Mouse (Mus musculus) bone marrow macrophage, adult 2 months (primary cell): Measurements from ENCODE around the gene Recql5. TPM values are rescaled to one million over a fixed set of nuclear protein-coding genes. Genes with fewer than 3 reads are reported as not detected.
A peak's percentile ranks its signal among the peaks of the same experiment; 100 is the strongest.

Experiments used
- H3K27ac ChIP-seq: 2 replicates; pipeline ENCODE4 v1.5.1; 2012; ENCODE audit warnings: low read depth, low read length; ENCODE audit not compliant: insufficient read depth
- H3K4me1 ChIP-seq: 2 replicates; pipeline ENCODE4 v1.6.1; 2012; ENCODE audit warnings: low read length; ENCODE audit not compliant: control insufficient read depth, insufficient read depth
- H3K4me3 ChIP-seq: 2 replicates; pipeline ENCODE4 v1.5.1; 2012; ENCODE audit warnings: mild to moderate bottlenecking, low read length, moderate library complexity; ENCODE audit not compliant: insufficient read depth
- CTCF ChIP-seq: IDR thresholded peaks from 2 replicates; pipeline ENCODE4 v1.5.1; 2012; ENCODE audit warnings: low read depth, mild to moderate bottlenecking, low read length, moderate library complexity
- POLR2A ChIP-seq: IDR thresholded peaks from 2 replicates; pipeline ENCODE4 v1.6.1; 2012; ENCODE audit warnings: mild to moderate bottlenecking, low read depth, low read length, borderline replicate concordance
- polyA plus RNA-seq: library from polyadenylated mRNA; stranded (reverse); fragments of >200 nt; gene quantifications from 2 replicates; pipeline ENCODE4 v1.2.4, GENCODE M21; 2012; ENCODE audit not compliant: missing spikeins, insufficient read depth, insufficient read length

The Recql5 gene
- polyA plus RNA-seq, 1 experiment = 19.9 TPM

DNA sequence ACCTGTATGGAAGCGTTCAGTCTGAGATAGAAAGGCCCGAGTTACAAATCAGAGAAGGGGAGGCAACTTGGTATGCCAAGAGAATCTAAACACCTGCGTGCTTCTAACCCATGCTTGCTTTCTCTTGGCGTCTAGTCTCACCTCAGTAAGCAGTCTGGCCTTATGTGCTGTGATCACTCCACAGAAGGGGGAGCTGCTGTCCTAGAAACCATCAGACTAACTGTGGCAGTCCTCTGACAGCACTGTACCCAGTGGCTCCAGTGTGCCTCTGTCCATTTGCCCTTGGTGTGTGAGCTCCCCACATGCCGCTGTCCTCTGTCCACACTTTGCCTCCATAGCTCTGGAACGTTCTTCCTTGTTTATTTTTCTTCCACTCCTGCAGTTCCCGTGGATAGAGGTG is 8.7 kb upstream of the Recql5 start:
- no peaks in the 10 kb centered on the region for H3K4me1 ChIP-seq
- H3K27ac ChIP-seq = no peak overlapping the region
- no peak overlapping the region for H3K4me3 ChIP-seq
- TF ChIP-seq CTCF (no peak), POLR2A (no peak)

- H3K4me1 ChIP-seq = peaks cover 3% of the 10 kb centered on the region
- TF ChIP-seq CTCF (no peak), POLR2A (no peak)
- no peak overlapping the region for H3K4me3 ChIP-seq
- H3K27ac ChIP-seq = no peak overlapping the region
These were observed 6.5 kb upstream of the Recql5 start for GRCm38 (mm10) chr11:115939690-115940329.

DNA sequence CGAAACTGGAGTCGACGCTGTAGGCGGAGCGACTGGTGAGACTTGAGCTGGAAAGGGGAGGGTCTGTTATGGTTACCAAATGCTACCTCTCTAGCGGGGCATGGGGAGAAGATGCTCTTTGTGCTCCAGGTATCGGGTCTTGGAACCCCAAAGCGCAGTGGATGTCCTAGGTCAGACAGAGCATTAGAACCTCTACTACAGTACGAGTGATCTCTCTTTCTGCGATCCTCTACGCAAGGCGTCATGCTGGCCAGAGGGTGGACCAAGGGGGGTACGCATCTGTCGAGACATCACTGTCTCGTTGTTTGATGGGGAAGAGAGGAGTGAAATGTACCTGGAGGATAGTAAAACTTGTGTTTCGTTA is 452 bp upstream of the Recql5 start:
- peaks cover 19% of the 10 kb centered on the region for H3K4me1 ChIP-seq
- TF ChIP-seq POLR2A (no peak), CTCF (no peak)
- H3K4me3 ChIP-seq = peak overlapping the region; percentile 85
- H3K27ac ChIP-seq = no peak overlapping the region

DNA sequence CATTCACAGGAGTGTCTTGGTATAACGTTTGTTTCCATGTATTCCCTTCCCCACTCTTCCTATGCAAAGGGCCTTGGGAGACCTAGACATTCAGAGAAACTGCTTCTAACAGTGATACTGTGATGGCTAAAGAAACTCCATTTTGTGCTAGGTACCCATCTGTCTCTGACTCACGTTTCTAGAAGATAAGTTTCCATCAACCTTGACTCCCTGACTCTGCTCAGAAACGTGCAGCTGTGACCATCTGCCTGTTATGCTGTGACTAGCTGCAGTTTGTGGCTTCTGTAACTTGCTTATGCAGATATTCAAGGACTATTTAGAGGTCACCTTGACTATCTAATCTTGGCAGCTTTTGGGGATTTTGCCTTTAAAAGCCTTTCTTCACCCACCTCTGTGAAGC is 2.0 kb downstream of the Recql5 start:
- Histone ChIP-seq H3K4me3 (no peak overlapping the region), H3K4me1 (peaks cover 22% of the 10 kb centered on the region), H3K27ac (no peak overlapping the region)
- no peak for TF ChIP-seq POLR2A
- no peak for TF ChIP-seq CTCF

DNA sequence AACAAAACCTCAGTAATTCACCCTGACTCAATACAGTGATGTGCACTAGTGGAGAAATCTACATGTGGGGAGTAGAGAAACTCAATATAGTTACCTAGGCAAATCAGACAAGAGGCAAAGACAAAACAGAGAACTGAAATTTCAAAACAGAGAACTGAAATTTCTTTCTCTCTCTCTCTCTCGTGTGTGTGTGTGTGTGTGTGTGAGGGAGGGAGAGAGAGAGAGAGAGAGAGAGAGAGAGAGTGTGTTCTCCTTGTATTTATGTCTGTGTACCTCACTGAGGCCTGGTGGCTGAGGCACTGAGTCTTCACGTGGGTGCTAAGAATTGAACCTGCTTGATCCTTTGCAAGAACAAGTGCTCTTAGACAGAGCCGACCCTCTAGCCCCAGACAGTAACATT is 3.5 kb downstream of the Recql5 start:
- TF ChIP-seq CTCF = no peak
- no peak for TF ChIP-seq POLR2A
- peaks cover 19% of the 10 kb centered on the region for H3K4me1 ChIP-seq
- H3K4me3 ChIP-seq = no peak overlapping the region
- peak overlapping the region; percentile 61 for H3K27ac ChIP-seq

DNA sequence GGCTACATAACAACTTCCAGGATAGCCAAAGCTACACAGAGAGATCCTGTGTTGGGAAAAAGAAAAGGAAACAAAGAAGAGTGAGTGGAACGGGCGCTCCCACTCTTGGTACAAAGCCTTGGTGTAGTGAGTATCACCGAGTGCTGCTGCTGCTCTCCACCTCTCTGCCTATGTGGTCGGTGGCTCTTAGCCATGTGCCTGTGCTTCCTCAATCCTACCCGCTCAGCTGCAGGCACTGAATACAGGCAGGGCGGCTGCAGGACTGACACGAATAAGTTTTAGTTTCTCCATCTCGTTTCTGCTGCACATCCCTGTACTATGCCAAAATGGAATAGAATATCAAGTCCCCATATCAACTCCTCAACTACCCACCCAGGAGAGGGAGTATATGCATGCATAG is 4.2 kb downstream of the Recql5 start:
- Histone ChIP-seq H3K4me3 (no peak overlapping the region), H3K4me1 (peaks cover 15% of the 10 kb centered on the region), H3K27ac (peak overlapping the region; percentile 56)
- TF ChIP-seq POLR2A (no peak), CTCF (no peak)

GRCm38 (mm10) chr11:115921986-115922385 is 11.3 kb downstream of the Recql5 start:
- Histone ChIP-seq H3K4me3 (no peak overlapping the region), H3K4me1 (no peaks in the 10 kb centered on the region), H3K27ac (no peak overlapping the region)
- no peak for TF ChIP-seq POLR2A
- TF ChIP-seq CTCF = no peak

GRCm38 (mm10) chr11:115920110-115920818 is 13.0 kb downstream of the Recql5 start:
- no peak overlapping the region for H3K4me3 ChIP-seq
- H3K27ac ChIP-seq = no peak overlapping the region
- H3K4me1 ChIP-seq = no peaks in the 10 kb centered on the region
- 0 out of 2 replicates have a peak, but pooled peaks have one; percentile 18 for TF ChIP-seq CTCF
- no peak for TF ChIP-seq POLR2A

DNA sequence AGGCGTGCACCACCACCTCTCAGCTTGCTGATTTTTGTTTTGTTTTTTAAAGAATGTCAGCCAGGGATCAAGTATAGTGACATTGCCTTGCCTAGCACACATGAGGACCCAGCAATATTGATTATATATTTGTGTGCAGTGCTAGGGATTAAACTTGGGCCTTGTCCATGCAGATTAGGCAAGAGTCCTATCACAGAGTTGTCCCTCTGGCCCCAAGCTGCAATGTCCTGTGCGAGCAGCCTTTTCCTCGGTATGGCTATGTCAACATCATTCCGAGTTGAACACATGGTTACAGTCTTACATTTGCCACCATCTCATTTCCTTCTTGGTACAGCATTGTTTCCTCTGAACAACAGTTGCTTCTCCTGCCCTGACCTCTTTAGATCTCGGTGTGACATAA is 14.2 kb downstream of the Recql5 start:
- no peak overlapping the region for H3K4me3 ChIP-seq
- TF ChIP-seq POLR2A = no peak
- TF ChIP-seq CTCF = no peak
- no peak overlapping the region for H3K27ac ChIP-seq
- no peaks in the 10 kb centered on the region for H3K4me1 ChIP-seq

DNA sequence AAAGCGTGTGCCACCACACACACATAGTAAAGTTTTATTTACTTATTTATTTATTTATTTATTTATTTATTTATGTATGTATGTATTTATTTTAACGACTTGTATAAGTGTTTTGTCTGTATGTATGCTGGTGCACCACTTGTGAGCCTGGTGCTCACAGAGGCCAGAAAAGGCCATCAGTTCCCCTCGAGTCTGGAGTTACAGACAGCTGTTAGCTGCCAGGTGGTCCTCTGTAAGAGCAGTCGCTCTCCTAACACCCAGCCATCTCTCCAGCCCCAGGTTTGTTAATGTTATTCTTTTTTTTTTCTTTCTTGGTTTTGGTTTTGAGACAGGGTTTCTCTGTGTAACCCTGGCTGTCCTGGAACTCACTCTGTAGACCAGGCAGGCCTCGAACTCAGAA is 14.6 kb downstream of the Recql5 start:
- Histone ChIP-seq H3K4me1 (no peaks in the 10 kb centered on the region), H3K27ac (no peak overlapping the region), H3K4me3 (no peak overlapping the region)
- TF ChIP-seq CTCF (no peak), POLR2A (no peak)
